8 mouse cellular contexts compared by ENCODE assay signal in genomic region chr10:61476440-61477165, GRCm38 (mm10). TPM values are rescaled to one million over a fixed set of nuclear protein-coding genes. Genes with fewer than 3 reads are reported as not detected.
DNase-seq lines count a peak whose midpoint lies in the region; ATAC-seq and TF ChIP-seq lines count a peak whose summit lies in the region.

No protein-coding gene starts in this region.

- H3K27ac ChIP-seq in thymus, adult 2 months (ENCODE audit: control insufficient read depth, insufficient read depth, low read length), result no peak overlapping the region
- H3K27ac ChIP-seq in forebrain, embryonic 16.5 days (ENCODE audit: low read length), result no peak overlapping the region
- H3K27ac ChIP-seq in hindbrain, embryonic 16.5 days (ENCODE audit: low read depth, low read length), result no peak overlapping the region; the same call in 1 of the 2 replicates
- H3K27ac ChIP-seq in midbrain, postnatal 0 days (ENCODE audit: low read depth, low read length), result no peak overlapping the region

- H3K36me3 ChIP-seq in thymus, adult 2 months (ENCODE audit: control insufficient read depth, insufficient read depth, low read length), result no peaks in the 10 kb centered on the region
- H3K36me3 ChIP-seq in forebrain, embryonic 16.5 days (ENCODE audit: control insufficient read depth, insufficient read depth), result no peaks in the 10 kb centered on the region
- no peaks in the 10 kb centered on the region for H3K36me3 ChIP-seq in hindbrain, embryonic 16.5 days (ENCODE audit: control insufficient read depth, insufficient read depth, low read length)
- no peaks in the 10 kb centered on the region for H3K36me3 ChIP-seq in midbrain, postnatal 0 days (ENCODE audit: insufficient read depth, low read length)

- H3K4me1 ChIP-seq in thymus, adult 2 months (replicated peaks; ENCODE audit: control insufficient read depth, insufficient read depth, low read length), result peaks cover 9% of the 10 kb centered on the region
- H3K4me1 ChIP-seq in forebrain, embryonic 16.5 days (replicated peaks; ENCODE audit: control insufficient read depth, insufficient read depth, low read length), result peaks cover 23% of the 10 kb centered on the region
- peaks cover 14% of the 10 kb centered on the region for H3K4me1 ChIP-seq in hindbrain, embryonic 16.5 days (ENCODE audit: control insufficient read depth, insufficient read depth, low read depth, low read length)
- no peaks in the 10 kb centered on the region for H3K4me1 ChIP-seq in midbrain, postnatal 0 days (ENCODE audit: insufficient read depth, low read length)

- peak overlapping the region; percentile 97 for H3K4me2 ChIP-seq in forebrain, embryonic 16.5 days (ENCODE audit: low read length)
- peak overlapping the region; percentile 97 for H3K4me2 ChIP-seq in hindbrain, embryonic 16.5 days (ENCODE audit: low read length)
- peak overlapping the region; percentile 96 for H3K4me2 ChIP-seq in midbrain, postnatal 0 days (ENCODE audit: low read depth, low read length, poor library complexity, severe bottlenecking)

- no peak for TF ChIP-seq CTCF in thymus, adult 2 months (IDR thresholded peaks at IDR 0.05; ENCODE audit: borderline replicate concordance, control insufficient read depth, extremely low read depth, insufficient read depth, low read length, poor library complexity)
- TF ChIP-seq CTCF in midbrain, postnatal 0 days (IDR thresholded peaks at IDR 0.05), result no peak

- peak overlapping the region; percentile 82 for H3K4me3 ChIP-seq in thymus, adult 2 months (ENCODE audit: control insufficient read depth, insufficient read depth, low read length)
- peak overlapping the region; percentile 86 for H3K4me3 ChIP-seq in forebrain, embryonic 16.5 days (replicated peaks; ENCODE audit: low read length)
- peak overlapping the region; percentile 91 for H3K4me3 ChIP-seq in hindbrain, embryonic 16.5 days (ENCODE audit: low read length)
- H3K4me3 ChIP-seq in midbrain, postnatal 0 days (ENCODE audit: low read depth, low read length), result peak overlapping the region; percentile 80

- H3K9ac ChIP-seq in forebrain, embryonic 16.5 days (replicated peaks; ENCODE audit: low read depth, low read length), result peak overlapping the region; percentile 87
- peak overlapping the region; percentile 78 for H3K9ac ChIP-seq in hindbrain, embryonic 16.5 days (ENCODE audit: low read depth, low read length)
- peak overlapping the region; percentile 68; the same call in 1 of the 2 replicates for H3K9ac ChIP-seq in midbrain, postnatal 0 days (replicated peaks; ENCODE audit: low read length, poor library complexity, severe bottlenecking)

- DNase-seq in thymus, adult 2 months, result no peak
- DNase-seq in thymus, postnatal 10 days (ENCODE audit: low spot score in 2 of 2), result no peak
- no peak for DNase-seq in midbrain, postnatal 0 days (ENCODE audit: low spot score)
- no peak for DNase-seq in frontal cortex, postnatal 10 days (ENCODE audit: low spot score in 2 of 2)
- DNase-seq in kidney, postnatal 36 days, result no peak

- no peak for ATAC-seq in forebrain, embryonic 16.5 days
- peak; percentile 9; the same call in 1 of the 2 replicates for ATAC-seq in hindbrain, embryonic 16.5 days
- ATAC-seq in midbrain, postnatal 0 days (ENCODE audit: low FRiP score), result no peak
- no peak for ATAC-seq in megakaryocyte progenitor cell, adult 5-6 weeks (replicated peaks; ENCODE audit: poor library complexity)

- H3K27me3 ChIP-seq in thymus, adult 2 months (ENCODE audit: control insufficient read depth, insufficient read depth, low read length), result no peaks in the 10 kb centered on the region
- no peaks in the 10 kb centered on the region for H3K27me3 ChIP-seq in forebrain, embryonic 16.5 days (replicated peaks; ENCODE audit: control insufficient read depth, insufficient read depth, low read length)
- no peaks in the 10 kb centered on the region for H3K27me3 ChIP-seq in hindbrain, embryonic 16.5 days (replicated peaks; ENCODE audit: control insufficient read depth, insufficient read depth, low read length)
- no peaks in the 10 kb centered on the region for H3K27me3 ChIP-seq in midbrain, postnatal 0 days (ENCODE audit: insufficient read depth, low read length)

- 13% methylated on average over 15 of the region's 15 CpGs for WGBS in thymus, adult 2 months
- WGBS in forebrain, embryonic 16.5 days, result 3% methylated on average over 15 of the region's 15 CpGs
- WGBS in hindbrain, embryonic 16.5 days, result 5% methylated on average over 15 of the region's 15 CpGs
- 4% methylated on average over 15 of the region's 15 CpGs for WGBS in midbrain, postnatal 0 days

- TF ChIP-seq POLR2A in thymus, adult 2 months (IDR thresholded peaks at IDR 0.05; ENCODE audit: control insufficient read depth, extremely low read depth, insufficient read depth, low read length, poor library complexity), result no peak

- no peaks in the 10 kb centered on the region for H3K9me3 ChIP-seq in forebrain, embryonic 16.5 days (ENCODE audit: control insufficient read depth, low read length)
- no peaks in the 10 kb centered on the region for H3K9me3 ChIP-seq in hindbrain, embryonic 16.5 days (ENCODE audit: control insufficient read depth, low read length)
- H3K9me3 ChIP-seq in midbrain, postnatal 0 days (ENCODE audit: low read length), result no peaks in the 10 kb centered on the region

RNA-seq across cellular contexts. Expression of gene Lrrc20, which starts 1.0 kb away (rescaled TPM):
- polyA plus RNA-seq in thymus, adult 2 months (2012; rRNA removed), result 9.8 and 10.9 TPM in 2 replicates
- polyA plus RNA-seq in forebrain, embryonic 16.5 days (2015; fragmentation: Nextera tagmentation; extraction: Ambion mirVana), result 25.7 and 28.1 TPM in 2 replicates
- polyA plus RNA-seq in hindbrain, embryonic 16.5 days (2015; fragmentation: Nextera tagmentation; extraction: Ambion mirVana), result 14.9 and 17.7 TPM in 2 replicates
- total RNA-seq in midbrain, postnatal 0 days (2014; rRNA removed), result 11.2 and 15.5 TPM in 2 replicates
- 8.1 and 8.3 TPM in 2 replicates for polyA plus RNA-seq in midbrain, postnatal 0 days (2015; fragmentation: Nextera tagmentation; extraction: Ambion mirVana)
- total RNA-seq in megakaryocyte progenitor cell, adult 5-6 weeks (2015), result 5.6 and 6.1 TPM in 2 replicates
- 6.0 and 7.4 TPM in 2 replicates for total RNA-seq in megakaryocyte progenitor cell, adult 5-6 weeks (2017)

RNA-seq across cellular contexts. Expression of gene Eif4ebp2, which starts 24.1 kb away (rescaled TPM):
- polyA plus RNA-seq in thymus, adult 2 months (2012; rRNA removed), result 277 and 313 TPM in 2 replicates
- 78.2 and 88.4 TPM in 2 replicates for polyA plus RNA-seq in forebrain, embryonic 16.5 days (2015; fragmentation: Nextera tagmentation; extraction: Ambion mirVana)
- 43.2 and 46.6 TPM in 2 replicates for polyA plus RNA-seq in hindbrain, embryonic 16.5 days (2015; fragmentation: Nextera tagmentation; extraction: Ambion mirVana)
- 14.2 and 18.5 TPM in 2 replicates for total RNA-seq in midbrain, postnatal 0 days (2014; rRNA removed)
- 24.9 and 27.0 TPM in 2 replicates for polyA plus RNA-seq in midbrain, postnatal 0 days (2015; fragmentation: Nextera tagmentation; extraction: Ambion mirVana)
- total RNA-seq in megakaryocyte progenitor cell, adult 5-6 weeks (2015), result 154 TPM in 2 replicates
- total RNA-seq in megakaryocyte progenitor cell, adult 5-6 weeks (2017), result 11.2 and 12.1 TPM in 2 replicates

RNA-seq across cellular contexts. Expression of gene Nodal, which starts 58.8 kb away (rescaled TPM):
- polyA plus RNA-seq in thymus, adult 2 months (2012; rRNA removed), result 0.05 and 0.17 TPM in 2 replicates
- 0.10 and 0.15 TPM in 2 replicates for polyA plus RNA-seq in forebrain, embryonic 16.5 days (2015; fragmentation: Nextera tagmentation; extraction: Ambion mirVana)
- 0.24 and 0.56 TPM in 2 replicates for polyA plus RNA-seq in hindbrain, embryonic 16.5 days (2015; fragmentation: Nextera tagmentation; extraction: Ambion mirVana)
- 0.38 and 0.47 TPM in 2 replicates for total RNA-seq in midbrain, postnatal 0 days (2014; rRNA removed)
- 0.26 and 0.37 TPM in 2 replicates for polyA plus RNA-seq in midbrain, postnatal 0 days (2015; fragmentation: Nextera tagmentation; extraction: Ambion mirVana)
- total RNA-seq in megakaryocyte progenitor cell, adult 5-6 weeks (2015), result not detected in 2 replicates
- not detected in 2 replicates for total RNA-seq in megakaryocyte progenitor cell, adult 5-6 weeks (2017)
